Mouse (Mus musculus): ENCODE measurements around the gene Glce. TPM values are rescaled to one million over a fixed set of nuclear protein-coding genes. Genes with fewer than 3 reads are reported as not detected.

Gene Glce
- polyA plus RNA-seq, 1 experiment from 2014 or later, result 25.1 TPM

DNA sequence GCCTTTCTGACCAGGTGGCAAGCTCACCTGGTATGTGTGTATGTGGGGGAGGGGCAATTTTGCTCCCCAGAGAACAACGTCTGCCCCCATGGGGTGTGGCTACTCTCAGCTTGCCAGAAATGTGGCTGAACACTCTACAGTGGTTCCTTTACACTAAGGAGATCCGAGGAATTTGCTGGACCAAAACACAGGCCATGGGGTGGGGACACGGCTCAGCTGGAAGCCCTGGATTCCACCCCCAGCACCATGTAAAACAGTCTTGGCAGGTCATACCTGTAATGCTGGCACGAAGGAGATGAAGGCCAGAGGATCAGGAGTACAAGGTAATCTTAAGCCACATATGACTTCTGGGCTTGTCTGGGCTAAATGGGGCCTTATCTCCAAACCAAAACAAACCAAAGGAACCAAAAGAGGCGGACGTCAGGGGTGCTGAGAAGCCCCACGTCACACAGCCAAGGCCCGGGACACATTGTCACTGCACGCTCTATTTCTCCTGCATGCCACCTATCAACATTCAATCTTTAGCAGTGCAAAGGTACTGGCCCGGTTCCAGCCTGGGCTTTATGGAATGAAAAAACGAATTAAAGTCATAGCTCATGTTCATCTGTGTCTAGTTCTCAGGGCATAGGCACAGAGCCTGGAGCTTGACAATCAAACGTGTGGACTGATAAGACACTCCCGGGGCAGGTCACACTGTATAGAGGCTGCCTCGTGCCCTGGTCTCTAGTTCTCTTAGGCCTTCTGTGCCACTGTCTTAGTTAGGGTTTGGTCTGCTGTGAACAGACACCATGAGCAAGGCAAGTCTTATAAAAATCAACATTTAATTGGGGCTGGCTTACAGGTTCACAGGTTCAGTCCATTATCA lies 104.0 kb downstream of the Glce start:
- Histone ChIP-seq H3K4me3 (ENCODE audit: low read depth, low read length) (no peak overlapping the region), H3K9me3 (ENCODE audit: control insufficient read depth, low read length) (no peaks in the 10 kb centered on the region)

DNA sequence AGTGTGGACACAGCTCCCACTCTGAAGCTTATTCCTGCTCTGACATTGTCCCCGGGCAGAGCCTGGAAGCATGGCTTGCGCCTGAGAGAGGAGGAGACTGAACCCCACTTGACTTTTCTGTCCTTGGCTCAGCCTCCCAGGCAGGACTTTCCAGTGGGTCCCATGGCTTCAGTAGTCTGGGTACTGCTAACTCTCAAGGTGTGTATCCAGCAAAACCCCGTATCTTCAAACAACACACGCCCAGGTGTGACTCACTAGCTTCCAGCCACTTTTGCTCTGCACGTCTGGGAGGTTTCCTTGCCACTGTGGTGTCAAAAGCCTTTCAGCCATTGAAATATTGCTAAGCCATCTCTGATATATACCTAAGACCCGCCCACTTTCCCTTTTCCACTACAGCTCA lies 105.1 kb downstream of the Glce start:
- no peak overlapping the region for H3K4me3 ChIP-seq (ENCODE audit: low read depth, low read length)
- no peaks in the 10 kb centered on the region for H3K4me1 ChIP-seq (ENCODE audit: control insufficient read depth, insufficient read depth, low read length)
- no peaks in the 10 kb centered on the region for H3K36me3 ChIP-seq (ENCODE audit: control insufficient read depth, insufficient read depth, low read length)
- no peak for ATAC-seq (ENCODE audit: low read depth)
- H3K27me3 ChIP-seq (ENCODE audit: control insufficient read depth, insufficient read depth, low read length), result no peaks in the 10 kb centered on the region
- H3K9ac ChIP-seq (replicated peaks; ENCODE audit: low read depth, low read length), result no peak overlapping the region
- H3K27ac ChIP-seq (ENCODE audit: low read depth, low read length), result no peak overlapping the region
- H3K9me3 ChIP-seq (ENCODE audit: control insufficient read depth, low read length), result no peaks in the 10 kb centered on the region
- WGBS, result 81% methylated on average over 6 of the region's 6 CpGs
- no peak overlapping the region for H3K4me2 ChIP-seq (ENCODE audit: low read depth, low read length)

More for the DNA sequence above, 104.0 kb downstream of the Glce start:
- H3K4me1 ChIP-seq (ENCODE audit: control insufficient read depth, insufficient read depth, low read length), result no peaks in the 10 kb centered on the region
- no peak overlapping the region for H3K4me2 ChIP-seq (ENCODE audit: low read depth, low read length)
- H3K9ac ChIP-seq (replicated peaks; ENCODE audit: low read depth, low read length), result no peak overlapping the region
- H3K27me3 ChIP-seq (ENCODE audit: control insufficient read depth, insufficient read depth, low read length), result no peaks in the 10 kb centered on the region
- no peak for ATAC-seq (ENCODE audit: low read depth)
- 84% methylated on average over 14 of the region's 14 CpGs for whole genome bisulfite sequencing
- H3K27ac ChIP-seq (ENCODE audit: low read depth, low read length), result no peak overlapping the region
- H3K36me3 ChIP-seq (ENCODE audit: control insufficient read depth, insufficient read depth, low read length), result no peaks in the 10 kb centered on the region

DNA sequence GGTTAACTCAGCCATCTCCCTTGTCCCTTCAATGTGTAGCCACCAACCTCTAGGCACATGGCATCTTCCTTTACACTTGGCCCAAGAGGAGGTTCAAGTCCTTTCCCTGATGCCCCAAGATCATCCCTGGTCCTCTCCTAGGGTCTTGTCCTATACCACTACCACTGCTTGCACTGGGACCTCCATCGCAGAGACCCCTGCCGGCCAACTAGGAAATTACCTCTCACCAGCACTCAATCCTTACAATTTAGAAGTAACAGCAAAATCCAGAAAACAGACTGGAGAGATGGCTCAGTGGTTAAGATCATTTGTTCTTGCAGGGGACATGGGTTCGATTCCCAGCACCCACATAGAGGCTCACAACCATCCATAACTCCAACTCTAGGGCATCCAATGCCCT lies 107.0 kb downstream of the Glce start:
- Histone ChIP-seq H3K4me1 (ENCODE audit: control insufficient read depth, insufficient read depth, low read length) (no peaks in the 10 kb centered on the region), H3K4me3 (ENCODE audit: low read depth, low read length) (no peak overlapping the region), H3K9ac (replicated peaks; ENCODE audit: low read depth, low read length) (no peak overlapping the region), H3K27ac (ENCODE audit: low read depth, low read length) (no peak overlapping the region), H3K27me3 (ENCODE audit: control insufficient read depth, insufficient read depth, low read length) (no peaks in the 10 kb centered on the region), H3K9me3 (ENCODE audit: control insufficient read depth, low read length) (no peaks in the 10 kb centered on the region), H3K4me2 (ENCODE audit: low read depth, low read length) (no peak overlapping the region), H3K36me3 (ENCODE audit: control insufficient read depth, insufficient read depth, low read length) (no peaks in the 10 kb centered on the region)
- 70% methylated on average over 3 of the region's 3 CpGs for WGBS
- ATAC-seq (ENCODE audit: low read depth), result no peak

DNA sequence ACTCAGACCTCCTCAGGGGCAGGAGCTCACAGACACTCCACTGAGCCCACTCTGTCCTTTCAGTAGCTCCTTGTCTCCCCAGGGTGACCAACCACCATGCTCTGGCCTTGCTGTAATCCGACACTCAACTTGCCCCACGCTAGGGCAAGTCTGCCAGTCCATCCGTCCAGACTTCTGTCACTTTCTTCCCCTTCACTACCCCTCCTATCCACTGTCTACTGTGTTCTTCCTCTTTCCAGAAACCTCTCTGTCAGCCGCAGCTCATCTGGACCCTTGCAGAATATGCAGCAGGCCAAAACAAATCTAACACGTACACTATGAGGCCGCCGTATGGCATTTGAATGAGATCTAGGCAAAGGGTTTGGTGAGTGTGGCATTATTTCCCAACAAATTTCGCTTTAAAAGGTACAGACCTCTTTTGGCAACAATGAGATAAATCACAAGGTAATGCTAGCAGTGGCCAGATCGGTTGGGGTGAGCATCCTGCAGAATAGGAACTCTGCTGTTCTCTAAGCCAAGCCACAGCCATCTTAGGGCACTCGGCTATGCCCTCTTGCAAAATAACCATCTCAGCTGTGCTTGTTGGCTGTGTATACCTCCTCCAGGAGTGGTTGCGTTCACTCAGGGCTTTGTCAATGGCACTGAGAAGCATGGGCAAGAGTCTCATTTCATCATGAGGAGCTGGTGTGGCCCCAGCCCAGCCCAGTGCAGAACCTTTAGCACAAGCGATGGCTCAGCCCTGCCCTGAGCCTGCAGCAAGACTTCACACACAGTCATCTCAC lies 108.9 kb downstream of the Glce start:
- WGBS, result 67% methylated on average over 12 of the region's 12 CpGs
- no peak overlapping the region for H3K27ac ChIP-seq (ENCODE audit: low read depth, low read length)
- no peak overlapping the region for H3K9ac ChIP-seq (replicated peaks; ENCODE audit: low read depth, low read length)
- no peak for ATAC-seq (ENCODE audit: low read depth)
- H3K9me3 ChIP-seq (ENCODE audit: control insufficient read depth, low read length), result no peaks in the 10 kb centered on the region
- no peak overlapping the region for H3K4me3 ChIP-seq (ENCODE audit: low read depth, low read length)
- H3K36me3 ChIP-seq (ENCODE audit: control insufficient read depth, insufficient read depth, low read length), result no peaks in the 10 kb centered on the region
- H3K4me1 ChIP-seq (ENCODE audit: control insufficient read depth, insufficient read depth, low read length), result no peaks in the 10 kb centered on the region
- no peaks in the 10 kb centered on the region for H3K27me3 ChIP-seq (ENCODE audit: control insufficient read depth, insufficient read depth, low read length)
- H3K4me2 ChIP-seq (ENCODE audit: low read depth, low read length), result no peak overlapping the region

DNA sequence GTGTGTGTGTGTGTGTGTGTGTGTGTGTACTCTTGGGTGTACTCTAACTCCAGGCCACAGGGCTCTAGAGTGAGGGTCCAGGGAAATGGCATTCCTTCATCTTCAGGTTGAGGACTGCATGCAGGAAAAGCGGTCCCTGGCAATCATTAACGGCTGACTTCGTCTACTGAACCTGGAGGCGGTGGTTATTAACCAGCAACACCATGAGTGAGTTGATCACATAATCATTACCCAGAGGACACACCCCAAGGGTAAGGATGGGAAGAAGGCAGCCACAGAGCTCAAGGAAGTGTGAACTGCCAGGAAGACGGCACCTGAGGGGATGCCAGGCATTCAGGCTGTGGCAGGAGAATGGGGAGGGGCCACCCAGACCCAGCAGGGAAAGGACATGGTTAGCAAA lies 114.1 kb downstream of the Glce start:
- WGBS, result 89% methylated on average over 5 of the region's 5 CpGs
- H3K4me3 ChIP-seq (ENCODE audit: low read depth, low read length), result no peak overlapping the region
- H3K9me3 ChIP-seq (ENCODE audit: control insufficient read depth, low read length), result no peaks in the 10 kb centered on the region
- no peak overlapping the region for H3K27ac ChIP-seq (ENCODE audit: low read depth, low read length)
- no peak overlapping the region for H3K9ac ChIP-seq (replicated peaks; ENCODE audit: low read depth, low read length)
- no peak for ATAC-seq (ENCODE audit: low read depth)
- H3K36me3 ChIP-seq (ENCODE audit: control insufficient read depth, insufficient read depth, low read length), result no peaks in the 10 kb centered on the region
- peaks cover 3% of the 10 kb centered on the region; the same call in 1 of the 2 replicates for H3K4me1 ChIP-seq (ENCODE audit: control insufficient read depth, insufficient read depth, low read length)
- no peak overlapping the region for H3K4me2 ChIP-seq (ENCODE audit: low read depth, low read length)
- H3K27me3 ChIP-seq (ENCODE audit: control insufficient read depth, insufficient read depth, low read length), result no peaks in the 10 kb centered on the region

Small RNAs within 50 kb of the gene (microRNA-seq; reads per million reads assigned to microRNA genes)
- gene Mir5133, result 0.85 reads per million

Other genes with a start within 250 kb of the Glce start
- gene Rplp1, start 208.1 kb downstream of the Glce start, polyA plus RNA-seq (2014; fragmentation: Nextera tagmentation; extraction: Ambion mirVana), result 964 and 1,031 TPM in 2 replicates
- gene Kif23, start 175.9 kb downstream of the Glce start, polyA plus RNA-seq (2014; fragmentation: Nextera tagmentation; extraction: Ambion mirVana), result 7.6 and 12.9 TPM in 2 replicates
- gene Paqr5, start 95.8 kb downstream of the Glce start, polyA plus RNA-seq (2014; fragmentation: Nextera tagmentation; extraction: Ambion mirVana), result 0.17 and 0.33 TPM in 2 replicates
- gene Spesp1, start 159.6 kb upstream of the Glce start, polyA plus RNA-seq (2014; fragmentation: Nextera tagmentation; extraction: Ambion mirVana), result not detected in 2 replicates
- gene Anp32a, start 218.6 kb upstream of the Glce start, polyA plus RNA-seq (2014; fragmentation: Nextera tagmentation; extraction: Ambion mirVana), result 69.7 and 77.4 TPM in 2 replicates

Measured in neural tube, embryonic 14.5 days (tissue).